Mouse (Mus musculus): Measurements from ENCODE around the gene Fancc. TPM values are rescaled to one million over a fixed set of nuclear protein-coding genes. Genes with fewer than 3 reads are reported as not detected.

Fancc gene
- polyA plus RNA-seq, 1 experiment from 2014 or later = 28.7 TPM

- no peaks in the 10 kb centered on the region for H3K27me3 ChIP-seq
- ATAC-seq (ENCODE audit: borderline replicate concordance, extremely low read depth, low FRiP score, low TSS enrichment) = no peak
- no peaks in the 10 kb centered on the region for H3K4me1 ChIP-seq
- H3K9ac ChIP-seq = no peak overlapping the region
- no peak overlapping the region for H3K27ac ChIP-seq
- no peaks in the 10 kb centered on the region for H3K36me3 ChIP-seq
- WGBS = 78% methylated on average over 2 of the region's 2 CpGs
- no peak overlapping the region for H3K4me2 ChIP-seq
- H3K4me3 ChIP-seq = no peak overlapping the region
- H3K9me3 ChIP-seq = no peaks in the 10 kb centered on the region
Observed at GRCm38 (mm10) chr13:63342781-63343180, 154.3 kb downstream of the Fancc start.

GRCm38 (mm10) chr13:63339946-63340345, 157.1 kb downstream of the Fancc start:
- 83% methylated on average over 4 of the region's 4 CpGs for WGBS
- H3K9me3 ChIP-seq = no peaks in the 10 kb centered on the region
- no peak overlapping the region for H3K27ac ChIP-seq
- no peak for ATAC-seq (ENCODE audit: borderline replicate concordance, extremely low read depth, low FRiP score, low TSS enrichment)
- H3K36me3 ChIP-seq = no peaks in the 10 kb centered on the region
- no peaks in the 10 kb centered on the region for H3K27me3 ChIP-seq
- H3K4me3 ChIP-seq = no peak overlapping the region
- H3K4me2 ChIP-seq = no peak overlapping the region
- H3K4me1 ChIP-seq = peaks cover 6% of the 10 kb centered on the region; the same call in 1 of the 2 replicates
- H3K9ac ChIP-seq = no peak overlapping the region

- Histone ChIP-seq H3K27me3 (no peaks in the 10 kb centered on the region), H3K9ac (no peak overlapping the region), H3K4me3 (no peak overlapping the region), H3K4me2 (no peak overlapping the region), H3K4me1 (peaks cover 10% of the 10 kb centered on the region; the same call in 1 of the 2 replicates), H3K36me3 (no peaks in the 10 kb centered on the region), H3K27ac (no peak overlapping the region), H3K9me3 (no peaks in the 10 kb centered on the region)
- ATAC-seq (ENCODE audit: borderline replicate concordance, extremely low read depth, low FRiP score, low TSS enrichment) = no peak
- 70% methylated on average over 8 of the region's 8 CpGs for whole genome bisulfite sequencing
Observed at GRCm38 (mm10) chr13:63337239-63337960, 159.7 kb downstream of the Fancc start.

GRCm38 (mm10) chr13:63336335-63336734, 160.7 kb downstream of the Fancc start:
- no peaks in the 10 kb centered on the region for H3K9me3 ChIP-seq
- peaks cover 10% of the 10 kb centered on the region; the same call in 1 of the 2 replicates for H3K4me1 ChIP-seq
- no peak overlapping the region for H3K9ac ChIP-seq
- H3K36me3 ChIP-seq = no peaks in the 10 kb centered on the region
- ATAC-seq (ENCODE audit: borderline replicate concordance, extremely low read depth, low FRiP score, low TSS enrichment) = no peak
- no peak overlapping the region for H3K4me3 ChIP-seq
- WGBS = 68% methylated on average over 7 of the region's 7 CpGs
- H3K4me2 ChIP-seq = no peak overlapping the region
- no peaks in the 10 kb centered on the region for H3K27me3 ChIP-seq
- no peak overlapping the region for H3K27ac ChIP-seq

GRCm38 (mm10) chr13:63335421-63336134, 161.5 kb downstream of the Fancc start:
- 57% methylated on average over 4 of the region's 4 CpGs for WGBS
- H3K9me3 ChIP-seq = no peaks in the 10 kb centered on the region
- H3K4me3 ChIP-seq = no peak overlapping the region
- H3K36me3 ChIP-seq = no peaks in the 10 kb centered on the region
- peaks cover 15% of the 10 kb centered on the region for H3K4me1 ChIP-seq
- no peak for ATAC-seq (ENCODE audit: borderline replicate concordance, extremely low read depth, low FRiP score, low TSS enrichment)
- no peak overlapping the region for H3K4me2 ChIP-seq
- H3K27ac ChIP-seq = 0 out of 2 replicates have a peak overlapping the region, but pooled peaks have one; percentile 4
- H3K9ac ChIP-seq = no peak overlapping the region
- no peaks in the 10 kb centered on the region for H3K27me3 ChIP-seq

GRCm38 (mm10) chr13:63332576-63333300, 164.3 kb downstream of the Fancc start:
- ATAC-seq (ENCODE audit: borderline replicate concordance, extremely low read depth, low FRiP score, low TSS enrichment) = no peak
- Histone ChIP-seq H3K4me2 (no peak overlapping the region), H3K36me3 (no peaks in the 10 kb centered on the region), H3K4me3 (no peak overlapping the region), H3K27me3 (no peaks in the 10 kb centered on the region), H3K9me3 (no peaks in the 10 kb centered on the region), H3K9ac (no peak overlapping the region), H3K27ac (peak overlapping the region; percentile 48), H3K4me1 (peaks cover 24% of the 10 kb centered on the region)
- WGBS = 26% methylated on average over 4 of the region's 4 CpGs

GRCm38 (mm10) chr13:63331379-63331778, 165.7 kb downstream of the Fancc start:
- H3K4me1 ChIP-seq = peaks cover 22% of the 10 kb centered on the region
- no peaks in the 10 kb centered on the region for H3K36me3 ChIP-seq
- H3K4me2 ChIP-seq = no peak overlapping the region
- 36% methylated on average over 4 of the region's 4 CpGs for WGBS
- no peaks in the 10 kb centered on the region for H3K27me3 ChIP-seq
- H3K9ac ChIP-seq = no peak overlapping the region
- H3K27ac ChIP-seq = no peak overlapping the region
- ATAC-seq (ENCODE audit: borderline replicate concordance, extremely low read depth, low FRiP score, low TSS enrichment) = peak; percentile 15; the same call in 1 of the 2 replicates
- no peak overlapping the region for H3K4me3 ChIP-seq
- no peaks in the 10 kb centered on the region for H3K9me3 ChIP-seq

GRCm38 (mm10) chr13:63330236-63330860, 166.7 kb downstream of the Fancc start:
- no peaks in the 10 kb centered on the region for H3K36me3 ChIP-seq
- 28% methylated on average over 9 of the region's 9 CpGs for WGBS
- no peak overlapping the region for H3K4me3 ChIP-seq
- H3K27me3 ChIP-seq = no peaks in the 10 kb centered on the region
- peak; percentile 23; the same call in 1 of the 2 replicates for ATAC-seq (ENCODE audit: borderline replicate concordance, extremely low read depth, low FRiP score, low TSS enrichment)
- no peak overlapping the region for H3K9ac ChIP-seq
- peaks cover 20% of the 10 kb centered on the region for H3K4me1 ChIP-seq
- no peaks in the 10 kb centered on the region for H3K9me3 ChIP-seq
- H3K4me2 ChIP-seq = no peak overlapping the region
- H3K27ac ChIP-seq = peak overlapping the region; percentile 46

GRCm38 (mm10) chr13:63326015-63326414, 171.1 kb downstream of the Fancc start:
- Histone ChIP-seq H3K27ac (no peak overlapping the region), H3K4me1 (peaks cover 38% of the 10 kb centered on the region), H3K9ac (no peak overlapping the region), H3K27me3 (no peaks in the 10 kb centered on the region), H3K9me3 (no peaks in the 10 kb centered on the region), H3K4me3 (no peak overlapping the region), H3K4me2 (no peak overlapping the region), H3K36me3 (no peaks in the 10 kb centered on the region)
- ATAC-seq (ENCODE audit: borderline replicate concordance, extremely low read depth, low FRiP score, low TSS enrichment) = no peak
- WGBS = 66% methylated on average over 2 of the region's 2 CpGs

GRCm38 (mm10) chr13:63324978-63325848, 171.9 kb downstream of the Fancc start:
- ATAC-seq (ENCODE audit: borderline replicate concordance, extremely low read depth, low FRiP score, low TSS enrichment) = no peak

GRCm38 (mm10) chr13:63324311-63324710, 172.8 kb downstream of the Fancc start:
- Histone ChIP-seq H3K36me3 (no peaks in the 10 kb centered on the region), H3K27me3 (no peaks in the 10 kb centered on the region), H3K4me1 (peaks cover 27% of the 10 kb centered on the region), H3K27ac (peak overlapping the region; percentile 65), H3K4me2 (no peak overlapping the region), H3K9me3 (no peaks in the 10 kb centered on the region), H3K4me3 (no peak overlapping the region), H3K9ac (no peak overlapping the region)
- no peak for ATAC-seq (ENCODE audit: borderline replicate concordance, extremely low read depth, low FRiP score, low TSS enrichment)
- 55% methylated on average over 3 of the region's 3 CpGs for WGBS

More at GRCm38 (mm10) chr13:63324978-63325848, 171.9 kb downstream of the Fancc start:
- WGBS = 50% methylated on average over 10 of the region's 10 CpGs
- no peaks in the 10 kb centered on the region for H3K36me3 ChIP-seq
- no peaks in the 10 kb centered on the region for H3K9me3 ChIP-seq
- H3K27me3 ChIP-seq = no peaks in the 10 kb centered on the region
- peak overlapping the region; percentile 65 for H3K27ac ChIP-seq
- H3K4me3 ChIP-seq = no peak overlapping the region
- H3K4me2 ChIP-seq = no peak overlapping the region
- H3K9ac ChIP-seq = no peak overlapping the region
- H3K4me1 ChIP-seq = peaks cover 33% of the 10 kb centered on the region
